12 mouse cellular contexts compared by ENCODE assay signal in genomic region chr10:120916250-120916649, GRCm38 (mm10). TPM values are rescaled to one million over a fixed set of nuclear protein-coding genes. Genes with fewer than 3 reads are reported as not detected.
DNase-seq lines count a peak whose midpoint lies in the region; TF ChIP-seq lines count a peak whose summit lies in the region.
"Had no signal": no experiment of that assay in that cellular context is flagged by ENCODE, and none has a peak within 500 bp of the region (broad histone marks: within the 10 kb centered on the region; RNA-seq: fewer than 3 reads in every experiment).

No protein-coding gene starts in this region.

- no peak overlapping the region for H3K27ac ChIP-seq in kidney, adult 2 months (ENCODE audit: insufficient read depth, low read depth, low read length)
- no peak overlapping the region for H3K27ac ChIP-seq in ES-Bruce4 (ENCODE audit: insufficient read depth, low read length)
- H3K27ac ChIP-seq: hindbrain, embryonic 10.5 days; midbrain, embryonic 12.5 days had no signal

- no peak overlapping the region for H3K9ac ChIP-seq in ES-Bruce4 (ENCODE audit: low read depth, poor library complexity, severe bottlenecking)
- H3K9ac ChIP-seq: limb, embryonic 12.5 days; midbrain, embryonic 12.5 days had no signal

- H3K27me3 ChIP-seq in kidney, adult 2 months (replicated peaks; ENCODE audit: control insufficient read depth, insufficient read depth, low read length) = no peaks in the 10 kb centered on the region
- H3K27me3 ChIP-seq in ES-Bruce4 (ENCODE audit: control insufficient read depth, insufficient read depth, low read length, poor library complexity, severe bottlenecking) = no peaks in the 10 kb centered on the region
- H3K27me3 ChIP-seq: limb, embryonic 12.5 days; midbrain, embryonic 12.5 days had no signal

- no peaks in the 10 kb centered on the region for H3K36me3 ChIP-seq in kidney, adult 2 months (ENCODE audit: control insufficient read depth, insufficient read depth, low read length)
- no peaks in the 10 kb centered on the region for H3K36me3 ChIP-seq in ES-Bruce4 (ENCODE audit: control insufficient read depth, insufficient read depth, low read length, poor library complexity, severe bottlenecking)

- intact Hi-C loops in left cerebral cortex, postnatal 14 days (cut with DNase I) = no loop called here

- no peak overlapping the region for H3K4me3 ChIP-seq in kidney, adult 2 months (ENCODE audit: insufficient read depth, low read depth, low read length)
- no peak overlapping the region for H3K4me3 ChIP-seq in ES-Bruce4 (ENCODE audit: low read depth, low read length)
- H3K4me3 ChIP-seq: hindbrain, embryonic 10.5 days; limb, embryonic 12.5 days; midbrain, embryonic 12.5 days had no signal

- TF ChIP-seq CTCF in kidney, adult 2 months (conservative IDR thresholded peaks at IDR 0.05; ENCODE audit: insufficient read depth, insufficient read length, low read depth, low read length) = peak; percentile 30; the same call in 1 of the 2 replicates
- TF ChIP-seq CTCF in ES-Bruce4 (IDR thresholded peaks at IDR 0.05; ENCODE audit: low read depth, low read length) = peak; percentile 68

- no peak for DNase-seq in kidney, adult 2 months
- DNase-seq in kidney, adult 18-20 months = no peak
- DNase-seq in B cell, adult 2 months = peak; percentile 24 to 41
- peak; percentile 46 for DNase-seq in induced T-regulatory cell, adult 2 months (ENCODE audit: low read depth)
- no peak for DNase-seq in T-cell, adult 2 months (ENCODE audit: low spot score)
- DNase-seq in left cerebral cortex, postnatal 14 days (ENCODE audit: low spot score in 2 of 2) = no peak
- DNase-seq in adrenal gland, adult (ENCODE audit: inconsistent age in 2 of 2, low spot score in 1 of 2) = no peak
- DNase-seq: cerebellum, adult 8-10 months had no signal

- H3K4me1 ChIP-seq in kidney, adult 2 months (ENCODE audit: control insufficient read depth, insufficient read depth, low read length) = no peaks in the 10 kb centered on the region
- H3K4me1 ChIP-seq in ES-Bruce4 (ENCODE audit: control insufficient read depth, insufficient read depth, low read length) = peaks cover 1% of the 10 kb centered on the region
- H3K4me1 ChIP-seq: limb, embryonic 12.5 days; midbrain, embryonic 12.5 days had no signal

- no peaks in the 10 kb centered on the region for H3K9me3 ChIP-seq in ES-Bruce4 (replicated peaks; ENCODE audit: control insufficient read depth, insufficient read depth, low read length, poor library complexity, severe bottlenecking)
- H3K9me3 ChIP-seq: hindbrain, embryonic 10.5 days; limb, embryonic 12.5 days; midbrain, embryonic 12.5 days had no signal

- TF ChIP-seq EP300 in ES-Bruce4 (IDR thresholded peaks at IDR 0.05; ENCODE audit: insufficient read depth, low read depth, low read length) = no peak

- TF ChIP-seq POLR2A in kidney, adult 2 months (IDR thresholded peaks at IDR 0.05; ENCODE audit: low read depth, low read length) = no peak
- no peak for TF ChIP-seq POLR2A in ES-Bruce4 (IDR thresholded peaks at IDR 0.05; ENCODE audit: insufficient read depth, low read length)

- WGBS in kidney, adult 2 months = 95% methylated on average over 5 of the region's 5 CpGs

RNA-seq across cellular contexts. Expression of gene Msrb3, which starts 17.3 kb away (rescaled TPM):
- polyA plus RNA-seq in kidney, adult 2 months (2012; rRNA removed) = 7.8 and 9.4 TPM in 2 replicates
- 2.6 and 3.2 TPM in 2 replicates for polyA plus RNA-seq in ES-Bruce4 (2011; ENCODE audit: insufficient read depth, insufficient read length, low read depth, missing spikeins)
- 1 to 10 TPM; 5.2 to 6.8 TPM for total RNA-seq in left cerebral cortex, postnatal 14 days (2021)

Comparison
In these comparisons a context has a peak if more than half of its experiments do, and no peak if none do; other contexts are left out.
1. DNase-seq: peak in B cell, adult 2 months (2 of 2) and induced T-regulatory cell, adult 2 months (single experiment); none in kidney, adult 2 months (single experiment), kidney, adult 18-20 months (single experiment), T-cell, adult 2 months (single experiment), left cerebral cortex, postnatal 14 days (0 of 2) and adrenal gland, adult (0 of 2).